Mouse (Mus musculus) forebrain, postnatal 0 days (tissue): ENCODE results near the gene Jag1. TPM values are rescaled to one million over a fixed set of nuclear protein-coding genes. Genes with fewer than 3 reads are reported as not detected.

ENCODE experiments used
- ATAC-seq: fragments of 200-750 bp; cut with Nextera tagmentation; 2 replicates; pipeline ENCODE4 v1.8.0; 2017; ENCODE audit warnings: mild to moderate bottlenecking, moderate library complexity
- DNase-seq: peaks from one replicate; pipeline ENCODE4 v3.0.0-alpha.2; 2015
- H3K27ac ChIP-seq: fragments of 300-500 bp; sonication (generic); 2 replicates; pipeline ENCODE4 v1.5.1; 2014; ENCODE audit warnings: low read depth, mild to moderate bottlenecking, antibody characterized with exemption, low read length, moderate library complexity, mixed read lengths
- H3K27me3 ChIP-seq: fragments of 300-500 bp; sonication (generic); 2 replicates; pipeline ENCODE4 v1.6.1; 2014; ENCODE audit warnings: mild to moderate bottlenecking, low read length, mixed read lengths; ENCODE audit not compliant: insufficient read depth
- H3K36me3 ChIP-seq: fragments of 300-500 bp; sonication (generic); 2 replicates; pipeline ENCODE4 v1.6.1; 2014; ENCODE audit warnings: mild to moderate bottlenecking, moderate library complexity; ENCODE audit not compliant: insufficient read depth
- H3K4me1 ChIP-seq: fragments of 300-500 bp; sonication (generic); 2 replicates; pipeline ENCODE4 v1.6.1; 2014; ENCODE audit warnings: antibody characterized with exemption; ENCODE audit not compliant: insufficient read depth
- H3K4me2 ChIP-seq: fragments of 300-500 bp; sonication (generic); 2 replicates; pipeline ENCODE4 v1.6.1; 2014; ENCODE audit warnings: low read depth, mild to moderate bottlenecking, moderate library complexity
- H3K4me3 ChIP-seq: fragments of 300-500 bp; sonication (generic); 2 replicates; pipeline ENCODE4 v1.5.1; 2014; ENCODE audit warnings: low read depth, low read length, mixed read lengths
- H3K9ac ChIP-seq: fragments of 300-500 bp; sonication (generic); 2 replicates; pipeline ENCODE4 v1.6.1; 2014; ENCODE audit warnings: mild to moderate bottlenecking
- H3K9me3 ChIP-seq: fragments of 300-500 bp; sonication (generic); 2 replicates; pipeline ENCODE4 v1.6.1; 2016; ENCODE audit warnings: low read length
- CTCF ChIP-seq: sonication (generic); IDR thresholded peaks from 2 replicates; pipeline ENCODE4 v1.5.1; 2016; ENCODE audit warnings: antibody characterized with exemption, control low read depth, low read depth
- WGBS: fragments of 180-500 bp; shearing (Covaris S2); extraction: QIAGEN DNeasy Blood & Tissue Kit; methylation state at CpG from one replicate; pipeline ENCODE4 v1.1.7; 2014; 5-methylcytosine and 5-hydroxymethylcytosine counted together
- polyA plus RNA-seq: library from polyadenylated mRNA; unstranded; fragments of >200 nt; fragmentation: Nextera tagmentation; extraction: Ambion mirVana; gene quantifications from 2 replicates; pipeline ENCODE4 v1.2.1, GENCODE M21; 2015
- total RNA-seq: library from RNA; depleted of rRNA; stranded (reverse); fragments of >200 nt; gene quantifications from 2 replicates; pipeline ENCODE4 v1.2.3, GENCODE M21; 2014; rRNA removed

Jag1 gene
- total RNA-seq (4.9 and 10.3 TPM in 2 replicates), polyA plus RNA-seq (2.7 and 4.1 TPM in 2 replicates)

DNA sequence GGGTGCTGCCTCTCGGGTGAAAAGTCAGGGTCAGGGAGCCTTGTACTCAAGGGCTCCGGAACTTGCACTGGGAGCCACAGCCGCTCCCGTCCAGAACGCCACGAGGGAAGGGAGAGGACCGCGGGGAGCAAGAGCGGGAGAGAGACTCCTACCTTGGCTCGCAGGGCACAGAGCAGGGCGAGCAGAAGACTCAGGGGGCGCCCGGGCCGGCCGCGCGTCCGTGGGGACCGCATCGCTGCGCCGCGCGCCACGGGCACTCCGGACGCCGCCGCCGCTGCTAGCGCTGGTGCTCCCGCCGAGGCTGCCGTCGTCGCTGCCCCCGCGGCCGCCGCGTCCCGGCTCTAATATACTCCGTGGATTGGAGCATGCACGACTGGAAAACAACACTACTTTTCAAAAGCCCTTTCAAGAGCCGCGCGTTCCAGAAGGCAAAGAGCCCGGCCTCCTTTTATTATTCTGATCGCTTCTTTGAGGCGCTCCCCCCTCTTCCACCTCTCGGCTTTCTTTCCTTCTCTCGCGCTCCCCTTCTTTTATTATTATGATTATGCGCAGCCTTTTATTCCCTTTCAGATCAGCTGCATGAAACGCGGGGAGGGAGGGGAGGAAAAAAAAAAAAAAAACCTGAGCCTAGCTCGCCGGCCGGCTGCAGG lies at the start of gene Jag1:
Gene Jag1 (minus strand): TSS at position 620 of the 650 bp plus-strand sequence.
- H3K4me2 ChIP-seq, result peak within 1 kb of the TSS; percentile 78
- H3K4me1 ChIP-seq, result peaks cover 16% of the 10 kb centered on the region
- TF ChIP-seq CTCF, result no peak
- peaks cover 4% of the 10 kb centered on the region; the same call in 1 of the 2 replicates for H3K27me3 ChIP-seq
- WGBS, result 3% methylated on average over 52 of the region's 59 CpGs
- H3K36me3 ChIP-seq, result no peaks in the 10 kb centered on the region
- DNase-seq, result peak; percentile 61
- H3K9ac ChIP-seq, result peak within 1 kb of the TSS; percentile 42
- peak; percentile 17; the same call in 1 of the 2 replicates for ATAC-seq
- H3K27ac ChIP-seq, result peak within 1 kb of the TSS; percentile 78
- peak within 1 kb of the TSS; percentile 64 for H3K4me3 ChIP-seq
- no peaks in the 10 kb centered on the region for H3K9me3 ChIP-seq

GRCm38 (mm10) chr2:137156018-137156417 lies 39.6 kb upstream of the Jag1 start:
- ATAC-seq (no peak), DNase-seq (no peak)
- no peak overlapping the region for H3K4me3 ChIP-seq
- H3K4me1 ChIP-seq, result no peaks in the 10 kb centered on the region
- no peaks in the 10 kb centered on the region for H3K9me3 ChIP-seq
- no peak overlapping the region for H3K9ac ChIP-seq
- no peaks in the 10 kb centered on the region for H3K36me3 ChIP-seq
- no peaks in the 10 kb centered on the region for H3K27me3 ChIP-seq
- no peak overlapping the region for H3K4me2 ChIP-seq
- WGBS, result 83% methylated on average over 1 of the region's 1 CpGs
- no peak for TF ChIP-seq CTCF
- H3K27ac ChIP-seq, result no peak overlapping the region

GRCm38 (mm10) chr2:137153825-137154224 lies 37.4 kb upstream of the Jag1 start:
- H3K36me3 ChIP-seq, result no peaks in the 10 kb centered on the region
- no peak for TF ChIP-seq CTCF
- no peak for ATAC-seq

DNA sequence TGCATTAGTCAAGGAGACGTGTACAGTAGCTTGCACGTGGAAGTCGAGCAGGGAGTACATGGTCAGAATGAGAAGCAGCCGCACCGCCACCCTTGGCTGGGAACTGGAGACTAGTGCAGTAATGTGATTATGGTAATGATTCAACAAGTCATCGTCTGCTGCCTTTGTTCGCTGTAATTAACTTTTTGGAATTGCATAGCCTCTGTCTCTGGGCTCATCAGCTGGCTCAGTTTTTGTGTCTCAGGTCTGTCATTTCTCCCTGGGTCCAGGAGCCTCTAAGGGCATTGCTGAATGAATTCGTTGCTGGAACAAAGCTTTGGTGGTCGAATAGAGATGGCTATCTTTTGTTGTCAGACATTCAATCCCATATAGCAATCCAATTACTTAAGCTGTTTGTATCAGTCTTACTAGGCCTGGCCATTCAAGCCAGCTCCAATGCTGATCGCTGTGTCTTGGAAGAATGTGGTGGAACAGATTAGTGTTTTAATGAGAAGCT lies 36.8 kb upstream of the Jag1 start:
- 10% methylated on average over 10 of the region's 10 CpGs for whole genome bisulfite sequencing
- ATAC-seq, result peak; percentile 56; the same call in 1 of the 2 replicates
- no peaks in the 10 kb centered on the region for H3K4me1 ChIP-seq
- no peaks in the 10 kb centered on the region for H3K36me3 ChIP-seq
- TF ChIP-seq CTCF, result no peak
- H3K4me2 ChIP-seq, result no peak overlapping the region
- no peak overlapping the region for H3K9ac ChIP-seq
- H3K9me3 ChIP-seq, result no peaks in the 10 kb centered on the region
- H3K4me3 ChIP-seq, result no peak overlapping the region
- H3K27me3 ChIP-seq, result no peaks in the 10 kb centered on the region
- peak; percentile 27 for DNase-seq
- H3K27ac ChIP-seq, result no peak overlapping the region

More at GRCm38 (mm10) chr2:137153825-137154224, 37.4 kb upstream of the Jag1 start:
- 41% methylated on average over 4 of the region's 4 CpGs for WGBS
- Histone ChIP-seq H3K4me3 (no peak overlapping the region), H3K27ac (no peak overlapping the region), H3K9ac (no peak overlapping the region), H3K4me2 (no peak overlapping the region), H3K9me3 (no peaks in the 10 kb centered on the region), H3K4me1 (no peaks in the 10 kb centered on the region), H3K27me3 (no peaks in the 10 kb centered on the region)
- DNase-seq, result no peak

DNA sequence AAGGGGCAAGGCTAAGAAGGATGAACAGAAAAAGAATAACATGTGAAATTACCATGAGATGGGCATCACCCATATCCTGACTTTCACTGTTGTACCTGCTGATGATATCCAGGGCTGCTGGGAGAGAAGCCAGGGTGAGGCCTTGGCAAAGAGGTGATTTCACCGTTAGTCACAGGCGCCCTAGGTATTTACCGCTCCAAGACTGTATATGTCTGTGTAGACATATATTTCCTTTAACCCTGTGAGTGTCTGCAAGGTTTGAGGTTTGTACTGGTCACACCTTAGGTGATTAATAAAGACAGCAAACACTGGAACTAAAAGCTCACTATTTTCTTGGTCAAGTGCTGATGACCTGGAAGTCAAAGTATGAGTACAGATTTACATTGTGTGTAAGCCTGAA lies 34.5 kb upstream of the Jag1 start:
- H3K27me3 ChIP-seq, result no peaks in the 10 kb centered on the region
- no peak for TF ChIP-seq CTCF

GRCm38 (mm10) chr2:137146938-137147666 lies 30.7 kb upstream of the Jag1 start:
- DNase-seq, result no peak
- H3K4me3 ChIP-seq, result no peak overlapping the region
- no peak overlapping the region for H3K27ac ChIP-seq
- no peak for ATAC-seq
- no peaks in the 10 kb centered on the region for H3K27me3 ChIP-seq
- H3K4me2 ChIP-seq, result no peak overlapping the region
- no peaks in the 10 kb centered on the region for H3K4me1 ChIP-seq
- H3K36me3 ChIP-seq, result no peaks in the 10 kb centered on the region
- H3K9ac ChIP-seq, result no peak overlapping the region
- H3K9me3 ChIP-seq, result 0 out of 2 replicates have a peak, but pooled peaks cover 2% of the 10 kb centered on the region
- WGBS, result 87% methylated on average over 2 of the region's 2 CpGs
- TF ChIP-seq CTCF, result no peak

More for the DNA sequence above, 34.5 kb upstream of the Jag1 start:
- no peak for ATAC-seq
- Histone ChIP-seq H3K9ac (no peak overlapping the region), H3K4me2 (no peak overlapping the region), H3K9me3 (no peaks in the 10 kb centered on the region), H3K36me3 (no peaks in the 10 kb centered on the region), H3K4me3 (no peak overlapping the region), H3K27ac (no peak overlapping the region), H3K4me1 (no peaks in the 10 kb centered on the region)
- WGBS, result 98% methylated on average over 3 of the region's 3 CpGs
- no peak for DNase-seq

DNA sequence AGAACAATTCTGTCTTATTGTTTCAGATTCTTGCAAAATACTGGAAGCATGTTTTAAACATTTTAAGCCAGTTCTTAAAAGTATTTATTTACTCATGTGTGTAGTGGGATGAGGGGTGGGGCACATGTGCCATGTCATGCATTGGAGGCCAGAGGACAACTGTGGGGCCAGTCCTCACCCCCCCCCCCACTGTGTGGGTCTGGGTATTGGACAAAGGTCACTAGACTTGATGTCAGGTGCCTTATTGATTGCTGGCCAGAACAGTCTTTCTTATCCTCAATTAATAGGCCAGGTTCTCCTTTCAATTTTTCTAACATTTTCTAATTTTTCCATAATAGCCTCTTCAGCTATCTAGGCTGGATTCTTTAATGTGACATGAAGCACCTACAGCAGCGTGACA lies 21.6 kb upstream of the Jag1 start:
- no peaks in the 10 kb centered on the region for H3K27me3 ChIP-seq
- no peak for ATAC-seq

More for the DNA sequence above, 21.6 kb upstream of the Jag1 start:
- no peaks in the 10 kb centered on the region for H3K36me3 ChIP-seq
- no peak for TF ChIP-seq CTCF
- H3K4me2 ChIP-seq, result no peak overlapping the region
- no peak for DNase-seq
- WGBS, result 94% methylated on average over 1 of the region's 1 CpGs
- no peak overlapping the region for H3K27ac ChIP-seq
- H3K4me1 ChIP-seq, result no peaks in the 10 kb centered on the region
- H3K9ac ChIP-seq, result no peak overlapping the region
- no peaks in the 10 kb centered on the region for H3K9me3 ChIP-seq
- H3K4me3 ChIP-seq, result no peak overlapping the region
